Mouse (Mus musculus) stomach, embryonic 16.5 days (tissue): ENCODE data around the gene Scin. TPM values are rescaled to one million over a fixed set of nuclear protein-coding genes. Genes with fewer than 3 reads are reported as not detected.

Experiments used
- polyA plus RNA-seq: library from polyadenylated mRNA; unstranded; fragments of >200 nt; fragmentation: Nextera tagmentation; extraction: Ambion mirVana; gene quantifications from 2 replicates; pipeline ENCODE4 v1.2.1, GENCODE M21; 2015

Gene Scin
- polyA plus RNA-seq, 1 experiment from 2014 or later, result 9.6 TPM

Other genes starting within 250 kb of the Scin start
- 39.3 and 49.3 TPM in 2 replicates for gene Arl4a, start 96.2 kb downstream of the Scin start, polyA plus RNA-seq
- 0.68 TPM in 1 of 2 replicates, not detected in the other for gene Lsmem1, start 65.3 kb upstream of the Scin start, polyA plus RNA-seq
- 80.1 and 92.3 TPM in 2 replicates for gene Ifrd1, start 114.3 kb upstream of the Scin start, polyA plus RNA-seq